Mouse (Mus musculus) heart, postnatal 0 days (tissue): ENCODE measurements at regions not wholly inside any gene's neighbourhood (a gene's known extent, or its start where the extent isn't known, plus 50 kb on each side); places are given as distances from the start of the nearest gene placed in this dataset.

Experiments
- ATAC-seq: fragments of 200-750 bp; cut with Nextera tagmentation; 2 replicates; pipeline ENCODE4 v1.8.0; 2017; ENCODE audit warnings: low read depth, moderate number of reproducible peaks, moderate library complexity; ENCODE audit not compliant: insufficient read depth
- DNase-seq: peaks from one replicate; pipeline ENCODE4 v3.0.0-alpha.2; 2016; ENCODE audit warnings: low spot score
- H3K27ac ChIP-seq: fragments of 300-500 bp; sonication (generic); 2 replicates; pipeline ENCODE4 v1.5.1; 2014; ENCODE audit warnings: low read depth, mild to moderate bottlenecking
- H3K27me3 ChIP-seq: fragments of 300-500 bp; sonication (generic); 2 replicates; pipeline ENCODE4 v1.6.1; 2014; ENCODE audit warnings: low read length, mixed read lengths; ENCODE audit not compliant: control insufficient read depth, insufficient read depth
- H3K36me3 ChIP-seq: fragments of 300-500 bp; sonication (generic); replicated peaks from 2 replicates; pipeline ENCODE4 v1.6.1; 2014; ENCODE audit warnings: low read length, mixed read lengths; ENCODE audit not compliant: control insufficient read depth, insufficient read depth
- H3K4me1 ChIP-seq: fragments of 300-500 bp; sonication (generic); 2 replicates; pipeline ENCODE4 v1.6.1; 2014; ENCODE audit warnings: antibody characterized with exemption; ENCODE audit not compliant: control insufficient read depth, insufficient read depth
- H3K4me2 ChIP-seq: fragments of 300-500 bp; sonication (generic); 2 replicates; pipeline ENCODE4 v1.6.1; 2014; ENCODE audit warnings: low read depth, mild to moderate bottlenecking, low read length, moderate library complexity
- H3K4me3 ChIP-seq: fragments of 300-500 bp; sonication (generic); 2 replicates; pipeline ENCODE4 v1.5.1; 2014; ENCODE audit warnings: low read depth, low read length
- H3K9ac ChIP-seq: fragments of 300-500 bp; sonication (generic); replicated peaks from 2 replicates; pipeline ENCODE4 v1.6.1; 2014; ENCODE audit warnings: low read depth, low read length, mixed read lengths
- H3K9me3 ChIP-seq: fragments of 300-500 bp; sonication (generic); replicated peaks from 2 replicates; pipeline ENCODE4 v1.6.1; 2016; ENCODE audit warnings: low read length; ENCODE audit not compliant: control insufficient read depth
- CTCF ChIP-seq: IDR thresholded peaks from 2 replicates; pipeline ENCODE4 v1.5.1; 2016; ENCODE audit warnings: antibody characterized with exemption, control low read depth, low read depth
- EP300 ChIP-seq: IDR thresholded peaks from 2 replicates; pipeline ENCODE4 v1.6.1; 2016; ENCODE audit warnings: antibody characterized with exemption, low read depth
- whole genome bisulfite sequencing: fragments of 180-500 bp; shearing (Covaris S2); extraction: QIAGEN DNeasy Blood & Tissue Kit; methylation state at CpG from one replicate; pipeline ENCODE4 v1.1.7; 2014; 5-methylcytosine and 5-hydroxymethylcytosine counted together

- Histone ChIP-seq H3K27me3 (no peaks in the 10 kb centered on the region), H3K27ac (no peak overlapping the region), H3K4me3 (no peak overlapping the region), H3K9ac (no peak overlapping the region), H3K4me2 (no peak overlapping the region), H3K36me3 (no peaks in the 10 kb centered on the region), H3K9me3 (no peaks in the 10 kb centered on the region), H3K4me1 (peaks cover 3% of the 10 kb centered on the region; the same call in 1 of the 2 replicates)
- ATAC-seq: no peak
- no peak for DNase-seq
- TF ChIP-seq CTCF (no peak), EP300 (no peak)
- WGBS: 70% methylated on average over 15 of the region's 15 CpGs
These were observed 227.2 kb downstream of the Lpin1 start for GRCm38 (mm10) chr12:16383499-16383935.

- Histone ChIP-seq H3K36me3 (no peaks in the 10 kb centered on the region), H3K4me3 (no peak overlapping the region), H3K9ac (no peak overlapping the region), H3K27me3 (no peaks in the 10 kb centered on the region), H3K4me1 (peaks cover 3% of the 10 kb centered on the region; the same call in 1 of the 2 replicates), H3K27ac (no peak overlapping the region), H3K9me3 (no peaks in the 10 kb centered on the region), H3K4me2 (no peak overlapping the region)
- TF ChIP-seq CTCF (no peak), EP300 (no peak)
- 90% methylated on average over 11 of the region's 11 CpGs for WGBS
- no peak for DNase-seq
- no peak for ATAC-seq
These were observed 228.3 kb downstream of the Lpin1 start for GRCm38 (mm10) chr12:16382417-16382988.

- TF ChIP-seq EP300 (no peak), CTCF (no peak)
- no peak for ATAC-seq
- H3K9me3 ChIP-seq: no peaks in the 10 kb centered on the region
- no peaks in the 10 kb centered on the region for H3K27me3 ChIP-seq
- no peak overlapping the region for H3K4me3 ChIP-seq
- H3K27ac ChIP-seq: no peak overlapping the region
- 86% methylated on average over 4 of the region's 4 CpGs for WGBS
- H3K4me2 ChIP-seq: no peak overlapping the region
- H3K9ac ChIP-seq: no peak overlapping the region
- H3K36me3 ChIP-seq: no peaks in the 10 kb centered on the region
- peaks cover 3% of the 10 kb centered on the region; the same call in 1 of the 2 replicates for H3K4me1 ChIP-seq
- DNase-seq: no peak
These were observed 229.7 kb downstream of the Lpin1 start for GRCm38 (mm10) chr12:16381026-16381425.

GRCm38 (mm10) chr12:16380346-16380745 is 230.4 kb downstream of the Lpin1 start:
- WGBS: 64% methylated on average over 2 of the region's 2 CpGs

GRCm38 (mm10) chr12:16379415-16379814 is 231.4 kb downstream of the Lpin1 start:
- ATAC-seq (no peak), DNase-seq (no peak)
- TF ChIP-seq CTCF (no peak), EP300 (no peak)
- no peaks in the 10 kb centered on the region for H3K36me3 ChIP-seq
- H3K27ac ChIP-seq: no peak overlapping the region
- 65% methylated on average over 2 of the region's 2 CpGs for WGBS
- no peak overlapping the region for H3K4me2 ChIP-seq
- no peak overlapping the region for H3K4me3 ChIP-seq
- no peaks in the 10 kb centered on the region for H3K27me3 ChIP-seq
- H3K9ac ChIP-seq: no peak overlapping the region
- peaks cover 3% of the 10 kb centered on the region; the same call in 1 of the 2 replicates for H3K4me1 ChIP-seq
- no peaks in the 10 kb centered on the region for H3K9me3 ChIP-seq

More at GRCm38 (mm10) chr12:16380346-16380745, 230.4 kb downstream of the Lpin1 start:
- ATAC-seq: no peak
- Histone ChIP-seq H3K36me3 (no peaks in the 10 kb centered on the region), H3K27ac (no peak overlapping the region), H3K4me2 (no peak overlapping the region), H3K4me3 (no peak overlapping the region), H3K9ac (no peak overlapping the region), H3K27me3 (no peaks in the 10 kb centered on the region), H3K4me1 (peaks cover 3% of the 10 kb centered on the region; the same call in 1 of the 2 replicates), H3K9me3 (no peaks in the 10 kb centered on the region)
- TF ChIP-seq EP300 (no peak), CTCF (no peak)
- no peak for DNase-seq

GRCm38 (mm10) chr12:16378501-16378900 is 232.3 kb downstream of the Lpin1 start:
- H3K9ac ChIP-seq: no peak overlapping the region
- 86% methylated on average over 3 of the region's 3 CpGs for WGBS
- H3K4me1 ChIP-seq: 0 out of 2 replicates have a peak, but pooled peaks cover 3% of the 10 kb centered on the region
- no peaks in the 10 kb centered on the region for H3K9me3 ChIP-seq
- H3K4me2 ChIP-seq: no peak overlapping the region
- no peaks in the 10 kb centered on the region for H3K27me3 ChIP-seq
- no peaks in the 10 kb centered on the region for H3K36me3 ChIP-seq
- no peak overlapping the region for H3K4me3 ChIP-seq
- ATAC-seq: no peak
- DNase-seq: no peak
- no peak for TF ChIP-seq EP300
- no peak for TF ChIP-seq CTCF
- H3K27ac ChIP-seq: no peak overlapping the region
